Mouse (Mus musculus) testis, postnatal 10 days (tissue): ENCODE results near the gene Bcl2.
A peak's percentile ranks its signal among the peaks of the same experiment; 100 is the strongest.

Experiments used
- DNase-seq: peaks from one replicate; pipeline ENCODE4 v3.0.0; 2021; ENCODE audit warnings: low spot score

The Bcl2 gene

GRCm38 (mm10) chr1:106712330-106712729 is 1.7 kb downstream of the Bcl2 start:
- DNase-seq = peak; percentile 80

- peak; percentile 33 for DNase-seq
Measured at GRCm38 (mm10) chr1:106711356-106712125, 2.5 kb downstream of the Bcl2 start.

GRCm38 (mm10) chr1:106710202-106710601 is 3.9 kb downstream of the Bcl2 start:
- DNase-seq = no peak

DNA sequence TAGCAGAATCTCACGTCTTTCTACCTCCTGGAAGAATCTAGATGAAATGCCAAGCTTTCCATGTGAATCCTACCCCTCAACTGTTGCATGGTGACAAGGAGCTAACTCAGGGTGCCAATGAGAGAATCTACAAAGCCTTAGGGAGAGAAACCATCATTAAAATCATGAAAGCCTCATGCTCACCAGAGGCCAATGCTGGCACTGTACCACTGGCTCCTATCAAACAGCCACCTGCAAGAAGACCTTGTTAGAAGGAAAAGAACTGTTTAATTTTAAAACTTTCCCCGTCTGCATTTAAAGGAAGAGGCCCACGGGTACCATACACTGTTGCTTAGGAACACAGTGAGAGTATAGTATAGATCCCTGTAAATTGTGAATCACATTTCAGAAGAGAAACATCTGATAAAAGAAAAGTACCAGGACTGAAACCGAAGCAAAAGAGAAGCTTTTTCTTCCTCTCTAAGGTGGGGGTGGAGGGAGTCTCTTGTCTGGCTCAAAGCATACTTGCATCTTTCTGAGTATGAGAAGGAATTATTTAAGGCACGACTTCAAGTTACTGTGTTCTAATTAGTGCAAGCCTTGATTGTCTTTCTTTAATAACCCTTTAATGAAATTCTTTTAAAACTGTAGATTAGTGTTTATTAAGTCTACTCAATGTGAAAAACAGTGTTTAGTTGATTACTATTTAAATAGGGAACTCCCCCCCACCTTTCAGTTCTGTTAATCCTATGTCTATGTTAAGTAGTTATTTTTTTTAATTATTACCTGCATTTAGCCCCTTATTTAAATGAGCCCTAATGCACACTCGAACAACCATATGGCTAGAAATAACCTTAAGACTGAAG is 6.8 kb downstream of the Bcl2 start:
- DNase-seq = no peak

DNA sequence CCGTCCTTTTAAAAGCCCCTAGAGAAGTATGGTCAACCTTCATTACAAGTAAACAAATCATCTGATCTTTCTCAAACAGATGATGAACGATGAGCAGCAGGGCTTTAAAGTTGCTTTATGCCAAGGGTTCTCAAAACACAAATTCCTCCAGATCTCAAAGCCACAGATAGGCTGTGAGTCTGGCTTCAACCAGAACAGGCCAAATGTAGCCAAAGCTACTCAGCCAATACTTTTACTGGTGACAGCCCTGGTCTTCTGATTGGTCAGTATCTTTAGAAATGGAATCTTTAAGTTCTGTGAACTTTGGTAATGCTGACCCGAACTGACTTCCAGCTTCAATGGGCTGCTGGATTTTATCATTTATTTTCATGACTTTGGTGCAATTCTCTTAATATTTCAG is 10.9 kb downstream of the Bcl2 start:
- DNase-seq = no peak

GRCm38 (mm10) chr1:106702471-106703175 is 11.5 kb downstream of the Bcl2 start:
- no peak for DNase-seq

GRCm38 (mm10) chr1:106700520-106701114 is 13.5 kb downstream of the Bcl2 start:
- no peak for DNase-seq

- no peak for DNase-seq
Measured at GRCm38 (mm10) chr1:106696472-106696871, 17.6 kb downstream of the Bcl2 start.

DNA sequence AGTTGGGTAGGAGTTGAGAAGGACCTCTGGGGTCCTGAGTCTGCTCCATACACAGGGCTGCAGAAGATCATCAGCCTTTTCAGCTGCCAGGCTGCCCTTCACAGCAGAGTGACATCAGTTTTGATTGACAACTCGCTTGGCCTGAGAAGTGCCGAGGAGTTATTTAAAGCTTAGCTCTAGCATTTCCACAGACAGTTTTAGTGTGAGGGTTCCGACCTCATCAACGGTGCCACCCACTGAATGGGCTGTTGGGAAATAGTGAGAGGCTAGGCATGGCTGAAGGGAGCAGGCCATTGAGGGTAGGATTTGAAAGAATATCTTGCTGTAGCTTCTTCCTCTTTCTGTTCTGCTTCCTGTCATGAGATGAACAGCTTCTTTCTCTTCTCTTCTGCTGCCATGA is 18.4 kb downstream of the Bcl2 start:
- DNase-seq = no peak

GRCm38 (mm10) chr1:106694316-106694715 is 19.8 kb downstream of the Bcl2 start:
- no peak for DNase-seq

DNA sequence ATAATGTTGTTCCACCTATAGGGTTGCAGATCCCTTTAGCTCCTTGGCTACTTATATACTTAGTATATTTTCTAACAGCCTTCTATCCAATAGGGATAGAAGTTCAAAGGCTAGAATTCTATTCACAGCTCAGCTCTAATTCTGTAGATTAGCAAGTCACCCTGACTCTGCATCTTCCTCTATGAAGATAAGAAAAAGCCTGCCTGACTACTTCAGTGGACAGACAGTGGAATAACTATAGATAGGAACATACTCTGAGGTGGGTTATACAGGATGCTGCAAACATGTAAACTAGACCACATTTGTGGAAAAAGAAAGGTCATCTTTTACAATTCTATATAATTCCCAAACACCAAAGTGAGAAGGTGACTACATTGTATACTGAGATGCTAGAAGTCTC is 21.5 kb downstream of the Bcl2 start:
- no peak for DNase-seq

DNA sequence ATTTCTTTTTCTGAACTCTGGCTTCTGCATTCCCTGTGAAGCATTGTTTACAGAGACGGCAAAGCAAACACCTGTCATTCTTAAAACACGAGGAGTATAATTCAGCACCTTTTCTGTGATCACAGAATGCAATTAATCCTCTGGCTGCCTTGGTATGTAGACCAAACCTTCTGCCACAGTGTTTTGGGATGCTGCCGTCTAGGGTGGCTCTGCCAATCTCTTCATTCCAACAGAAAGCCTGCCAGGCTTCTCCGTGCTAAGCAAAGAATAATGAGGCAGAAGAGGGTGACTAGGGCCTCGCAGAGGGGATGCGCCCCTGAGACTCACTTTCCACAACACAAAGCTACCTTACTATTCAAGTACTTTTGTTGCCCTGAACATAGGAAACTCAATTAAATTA is 23.2 kb downstream of the Bcl2 start:
- no peak for DNase-seq

DNA sequence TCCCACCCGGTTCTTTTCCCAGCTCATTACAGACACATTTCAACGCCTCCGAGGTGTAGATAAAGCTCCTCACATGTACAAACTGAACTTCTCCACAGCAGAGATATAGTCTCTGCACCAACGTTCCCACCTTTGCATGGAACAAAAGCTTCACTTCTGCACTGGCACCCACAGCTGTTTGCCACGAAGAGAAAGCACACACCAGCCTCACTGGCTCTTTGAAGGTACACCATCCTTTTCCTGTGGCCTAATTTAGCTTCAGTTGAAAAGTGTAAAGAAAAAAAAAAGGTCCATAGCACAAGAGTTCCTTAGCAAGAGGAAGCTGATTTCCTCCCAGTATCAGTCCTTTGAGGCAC is 25.9 kb downstream of the Bcl2 start:
- DNase-seq = no peak

GRCm38 (mm10) chr1:106687435-106688160 is 26.5 kb downstream of the Bcl2 start:
- DNase-seq = no peak

DNA sequence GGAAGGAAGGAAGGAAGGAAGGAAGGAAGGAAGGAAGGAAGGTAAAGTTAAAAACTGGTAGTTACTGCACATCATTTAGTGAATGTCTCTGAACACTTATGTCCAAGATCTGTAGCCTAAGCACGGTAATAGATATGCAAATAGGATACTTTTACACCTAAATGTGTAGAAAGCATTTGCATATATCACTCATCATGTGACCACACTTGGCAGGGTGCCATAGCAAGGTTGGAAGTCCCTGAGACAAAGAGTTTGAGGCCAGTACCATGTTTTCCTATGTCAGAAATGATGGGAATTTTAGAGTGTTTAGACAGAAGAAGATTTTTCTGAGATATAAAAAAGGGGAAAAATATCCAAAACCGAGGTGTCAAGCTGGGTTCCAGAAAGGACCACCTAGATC is 28.4 kb downstream of the Bcl2 start:
- no peak for DNase-seq

DNA sequence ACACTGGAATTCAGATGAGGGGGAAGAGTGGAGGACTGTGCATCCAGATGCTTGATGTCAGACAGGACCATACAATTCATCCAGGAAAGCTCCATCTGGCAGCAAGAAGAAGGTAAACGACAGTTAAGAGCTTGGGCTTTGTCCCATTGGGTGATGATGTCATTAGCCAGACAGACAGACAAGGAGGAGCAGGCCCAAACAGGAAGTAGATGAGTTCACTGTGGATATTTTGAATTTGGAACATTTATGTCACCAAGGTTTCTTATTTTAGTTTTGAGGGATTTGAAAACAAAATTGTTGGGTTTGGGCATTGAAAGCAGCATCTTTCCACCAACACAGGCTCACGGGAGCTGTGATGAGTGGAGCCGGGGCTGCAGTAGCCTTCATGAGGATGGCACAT is 29.5 kb downstream of the Bcl2 start:
- no peak for DNase-seq

DNA sequence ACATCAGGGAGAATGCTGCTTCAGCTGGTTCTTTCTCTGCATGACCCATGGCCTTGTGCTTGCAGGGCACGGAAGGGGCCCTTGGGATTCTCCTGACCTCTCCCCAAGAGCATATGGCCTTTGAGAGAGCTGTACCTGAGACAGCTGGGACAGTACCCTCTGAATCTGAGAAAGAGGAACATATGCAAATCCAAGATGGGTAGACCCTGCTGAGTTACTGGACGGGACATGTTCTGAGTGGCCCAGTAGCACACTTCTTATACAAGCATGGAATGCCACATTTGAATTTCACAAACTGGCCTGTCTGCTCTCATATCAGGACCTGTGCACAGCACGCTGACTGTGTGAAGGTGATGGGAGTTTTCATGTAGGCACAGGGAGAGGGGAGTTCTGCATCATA is 31.2 kb downstream of the Bcl2 start:
- DNase-seq = no peak

DNA sequence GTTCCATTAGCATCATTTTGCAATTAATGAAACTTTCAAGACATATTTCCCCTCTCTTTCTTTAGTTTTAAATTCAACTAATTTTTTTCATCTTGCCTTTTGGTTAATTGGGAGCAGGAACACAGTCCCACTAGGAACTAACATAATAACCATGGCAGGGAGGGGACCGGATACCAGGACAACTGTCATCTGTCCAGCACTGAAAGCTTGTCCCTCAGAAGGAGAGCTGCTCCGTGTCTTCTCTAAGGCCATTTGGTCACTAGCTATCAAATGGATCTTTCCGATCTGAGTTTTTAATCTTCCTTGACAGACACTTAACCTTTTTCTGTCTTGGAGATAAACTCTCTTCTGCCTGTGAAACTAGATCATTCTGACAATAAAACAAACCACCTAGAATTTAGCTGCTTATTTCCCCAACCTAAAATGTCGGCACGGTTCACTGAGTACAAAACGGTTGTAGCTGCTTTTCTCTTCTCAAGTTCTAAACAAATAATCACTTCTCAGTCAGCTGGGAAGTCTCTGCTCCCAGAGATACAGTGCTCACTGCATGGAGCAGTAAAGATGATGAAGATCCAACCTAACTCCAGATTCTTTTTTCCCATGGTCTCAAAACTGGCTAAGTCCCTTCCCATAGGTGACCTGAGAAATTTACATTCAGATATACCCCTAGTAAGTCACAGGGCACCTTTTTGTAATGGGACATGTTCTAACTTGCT is 34.1 kb downstream of the Bcl2 start:
- no peak for DNase-seq

GRCm38 (mm10) chr1:106678060-106678478 is 36.0 kb downstream of the Bcl2 start:
- DNase-seq = no peak

GRCm38 (mm10) chr1:106666140-106667088 is 47.7 kb downstream of the Bcl2 start:
- DNase-seq = no peak
